Mouse (Mus musculus): ENCODE results near the gene Tatdn2.

Tatdn2 gene

GRCm38 (mm10) chr6:113714797-113715196, 17.9 kb downstream of the Tatdn2 start:
- DNase-seq: peak; percentile 45

- DNase-seq: no peak
Observed at GRCm38 (mm10) chr6:113717541-113717940, 20.7 kb downstream of the Tatdn2 start.

- DNase-seq: no peak
Observed at GRCm38 (mm10) chr6:113719878-113720277, 23.0 kb downstream of the Tatdn2 start, which contains the start of gene Ghrl. Gene Ghrl, minus strand, starts transcription at chr6:113719880.

GRCm38 (mm10) chr6:113721061-113721460, 24.2 kb downstream of the Tatdn2 start:
- no peak for DNase-seq

GRCm38 (mm10) chr6:113728181-113728580, 31.3 kb downstream of the Tatdn2 start:
- no peak for DNase-seq

- DNase-seq: no peak
Observed at GRCm38 (mm10) chr6:113731296-113731695, 34.4 kb downstream of the Tatdn2 start.

GRCm38 (mm10) chr6:113737318-113738046, 40.6 kb downstream of the Tatdn2 start:
- peak; percentile 32 for DNase-seq

- peak; percentile 70 for DNase-seq
Observed at GRCm38 (mm10) chr6:113740236-113741217, 43.7 kb downstream of the Tatdn2 start, which contains the start of gene Sec13. Gene Sec13, minus strand, starts transcription at chr6:113740743.

GRCm38 (mm10) chr6:113741425-113741824, 44.6 kb downstream of the Tatdn2 start:
- no peak for DNase-seq

GRCm38 (mm10) chr6:113742321-113742720, 45.5 kb downstream of the Tatdn2 start:
- DNase-seq: no peak

- no peak for DNase-seq
Observed at GRCm38 (mm10) chr6:113743111-113743510, 46.3 kb downstream of the Tatdn2 start.

- DNase-seq: peak; percentile 59
Observed at GRCm38 (mm10) chr6:113745117-113745516, 48.3 kb downstream of the Tatdn2 start.

GRCm38 (mm10) chr6:113747284-113747683, 50.4 kb downstream of the Tatdn2 start:
- DNase-seq: no peak

- no peak for DNase-seq
Observed at GRCm38 (mm10) chr6:113748351-113748750, 51.5 kb downstream of the Tatdn2 start.

GRCm38 (mm10) chr6:113749119-113749685, 52.4 kb downstream of the Tatdn2 start:
- DNase-seq: no peak
